Mouse (Mus musculus) urinary bladder, adult 2 months (tissue): ENCODE results near the gene Hbb-bt. TPM values are rescaled to one million over a fixed set of nuclear protein-coding genes. Genes with fewer than 3 reads are reported as not detected.
"Not testable (repeated sequence)": the region's sequence is repeated elsewhere in the genome, so short reads cannot be mapped to it uniquely, and the experiment has no call there.

Source experiments
- DNase-seq: peaks from one replicate; pipeline ENCODE4 v3.0.0; 2022; ENCODE audit warnings: low spot score
- polyA plus RNA-seq: library from polyadenylated mRNA; depleted of rRNA; stranded (reverse); fragments of >200 nt; gene quantifications from 2 replicates; pipeline ENCODE4 v1.2.3, GENCODE M21; 2012; rRNA removed

Hbb-bt gene
- polyA plus RNA-seq, 1 experiment = 33.8 TPM

GRCm38 (mm10) chr7:103808971-103809800 lies 4.6 kb downstream of the Hbb-bt start:
- DNase-seq = no peak

GRCm38 (mm10) chr7:103808120-103808519 lies 5.7 kb downstream of the Hbb-bt start:
- DNase-seq = not testable (repeated sequence)

DNA sequence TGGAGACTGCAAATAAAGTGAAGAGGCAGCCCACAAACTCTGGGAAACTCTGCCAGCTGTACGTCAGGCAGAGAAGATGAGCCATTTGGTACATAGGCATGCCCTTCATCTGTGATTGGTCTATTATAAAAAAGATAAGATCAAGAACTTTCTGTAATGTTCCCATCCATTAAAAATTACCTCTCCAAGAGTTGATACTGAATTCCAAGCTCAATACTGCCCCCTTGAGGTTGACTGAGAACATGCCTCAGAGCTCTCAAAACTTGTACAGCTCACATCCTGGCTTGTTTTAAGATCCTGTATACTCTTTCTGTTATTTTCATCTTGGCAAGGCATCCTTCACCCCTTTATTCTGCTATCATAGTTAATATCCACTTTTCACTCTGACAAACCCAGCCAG lies 6.9 kb downstream of the Hbb-bt start:
- DNase-seq = no peak

- no peak for DNase-seq
Measured at GRCm38 (mm10) chr7:103792669-103793388, 21.0 kb downstream of the Hbb-bt start.

- no peak for DNase-seq
Measured at GRCm38 (mm10) chr7:103791721-103792120, 22.1 kb downstream of the Hbb-bt start, which contains the start of gene Olfr67. TSS of gene Olfr67 (minus strand) at chr7:103791821.

- DNase-seq = no peak
Measured at GRCm38 (mm10) chr7:103779598-103779997, 34.2 kb downstream of the Hbb-bt start, which contains the start of gene Olfr68. TSS of gene Olfr68 (minus strand) at chr7:103779698.

DNA sequence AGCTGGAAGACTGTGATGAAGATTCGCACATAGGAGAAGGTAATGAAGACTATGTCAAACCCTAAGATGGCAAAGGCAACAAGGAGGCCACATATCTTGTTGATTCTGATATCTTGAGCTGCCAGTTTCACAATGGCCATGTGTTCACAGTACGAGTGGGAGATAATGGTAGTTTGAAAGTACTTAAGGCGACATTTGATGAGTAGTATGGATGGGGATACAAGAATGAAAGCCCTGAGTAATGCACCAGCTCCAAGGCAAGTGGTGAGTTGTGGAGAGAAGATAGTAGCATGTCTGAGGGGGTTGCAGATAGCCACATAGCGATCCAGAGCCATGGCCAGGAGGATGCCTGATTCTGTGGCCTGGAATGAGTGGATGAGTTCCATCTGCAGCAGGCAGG lies 36.1 kb downstream of the Hbb-bt start:
- DNase-seq = not testable (repeated sequence)

GRCm38 (mm10) chr7:103771494-103771893 lies 42.3 kb downstream of the Hbb-bt start, which contains the start of gene Olfr69:
TSS of gene Olfr69 (minus strand) at chr7:103771594.
- no peak for DNase-seq

DNA sequence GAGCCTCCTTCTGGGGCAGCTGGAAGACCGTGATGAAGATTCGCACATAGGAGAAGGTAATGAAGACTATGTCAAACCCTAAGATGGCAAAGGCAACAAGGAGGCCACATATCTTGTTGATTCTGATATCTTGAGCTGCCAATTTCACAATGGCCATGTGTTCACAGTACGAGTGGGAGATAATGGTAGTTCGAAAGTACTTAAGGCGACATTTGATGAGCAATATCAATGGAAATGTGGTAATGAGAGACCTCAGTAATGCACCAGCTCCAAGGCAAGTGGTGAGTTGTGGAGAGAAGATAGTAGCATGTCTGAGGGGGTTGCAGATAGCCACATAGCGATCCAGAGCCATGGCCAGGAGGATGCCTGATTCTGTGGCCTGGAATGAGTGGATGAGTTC lies 46.1 kb downstream of the Hbb-bt start:
- DNase-seq = not testable (repeated sequence)

Other genes with a start within 250 kb of the Hbb-bt start
- gene Olfr616, start 244.9 kb downstream of the Hbb-bt start, polyA plus RNA-seq = not detected in 2 replicates
- not detected in 2 replicates for gene Olfr617, start 240.9 kb downstream of the Hbb-bt start, polyA plus RNA-seq
- not detected in 2 replicates for gene Olfr618, start 223.9 kb downstream of the Hbb-bt start, polyA plus RNA-seq
- not detected in 2 replicates for gene Olfr619, start 213.4 kb downstream of the Hbb-bt start, polyA plus RNA-seq
- not detected in 2 replicates for gene Olfr620, start 201.5 kb downstream of the Hbb-bt start, polyA plus RNA-seq
- not detected in 2 replicates for gene Olfr622, start 171.3 kb downstream of the Hbb-bt start, polyA plus RNA-seq
- not detected in 2 replicates for gene Olfr623, start 150.3 kb downstream of the Hbb-bt start, polyA plus RNA-seq
- 0.01 and 0.03 TPM in 2 replicates for gene Olfr624, start 142.8 kb downstream of the Hbb-bt start, polyA plus RNA-seq
- gene Olfr625-ps1, start 131.3 kb downstream of the Hbb-bt start, polyA plus RNA-seq = not detected in 2 replicates
- not detected in 2 replicates for gene Olfr243, start 99.3 kb downstream of the Hbb-bt start, polyA plus RNA-seq
- gene Olfr628, start 83.6 kb downstream of the Hbb-bt start, polyA plus RNA-seq = not detected in 2 replicates
- not detected in 2 replicates for gene Olfr629, start 69.1 kb downstream of the Hbb-bt start, polyA plus RNA-seq
- gene Olfr630, start 56.7 kb downstream of the Hbb-bt start, polyA plus RNA-seq = not detected in 2 replicates
- gene Olfr69, start 42.4 kb downstream of the Hbb-bt start, polyA plus RNA-seq = not detected in 2 replicates
- gene Olfr68, start 34.3 kb downstream of the Hbb-bt start, polyA plus RNA-seq = not detected in 2 replicates
- gene Olfr67, start 22.2 kb downstream of the Hbb-bt start, polyA plus RNA-seq = not detected in 2 replicates
- 257 and 296 TPM in 2 replicates for gene Hbb-bs, start 14.1 kb upstream of the Hbb-bt start, polyA plus RNA-seq
- gene Hbb-bh2, start 26.5 kb upstream of the Hbb-bt start, polyA plus RNA-seq = not detected in 2 replicates
- 0.15 and 0.18 TPM in 2 replicates for gene Hbb-bh1, start 29.2 kb upstream of the Hbb-bt start, polyA plus RNA-seq
- gene Hbb-y, start 39.2 kb upstream of the Hbb-bt start, polyA plus RNA-seq = 0.29 and 0.55 TPM in 2 replicates
- not detected in 2 replicates for gene Olfr66, start 72.3 kb upstream of the Hbb-bt start, polyA plus RNA-seq
- gene Olfr64, start 80.5 kb upstream of the Hbb-bt start, polyA plus RNA-seq = not detected in 2 replicates
- gene Olfr65, start 89.5 kb upstream of the Hbb-bt start, polyA plus RNA-seq = not detected in 2 replicates
- not detected in 2 replicates for gene Olfr631, start 114.8 kb upstream of the Hbb-bt start, polyA plus RNA-seq
- not detected in 2 replicates for gene Olfr632, start 120.4 kb upstream of the Hbb-bt start, polyA plus RNA-seq
- not detected in 2 replicates for gene Olfr633, start 130.4 kb upstream of the Hbb-bt start, polyA plus RNA-seq
- not detected in 2 replicates for gene Olfr635, start 157.2 kb upstream of the Hbb-bt start, polyA plus RNA-seq
- gene Olfr638, start 184.8 kb upstream of the Hbb-bt start, polyA plus RNA-seq = not detected in 2 replicates
- not detected in 2 replicates for gene Olfr639, start 203.3 kb upstream of the Hbb-bt start, polyA plus RNA-seq
- gene Olfr640, start 211.6 kb upstream of the Hbb-bt start, polyA plus RNA-seq = not detected in 2 replicates
- not detected in 2 replicates for gene Olfr641, start 221.4 kb upstream of the Hbb-bt start, polyA plus RNA-seq
- not detected in 2 replicates for gene Olfr642, start 238.7 kb upstream of the Hbb-bt start, polyA plus RNA-seq
- gene 4930516K23Rik, start 247.4 kb upstream of the Hbb-bt start, polyA plus RNA-seq = not detected in 2 replicates